Mouse (Mus musculus): Measurements from ENCODE around the gene Anapc15-ps. TPM values are rescaled to one million over a fixed set of nuclear protein-coding genes. Genes with fewer than 3 reads are reported as not detected.
A peak's percentile ranks its signal among the peaks of the same experiment; 100 is the strongest.

Anapc15-ps gene
- polyA plus RNA-seq, 1 experiment from 2014 or later: not detected

GRCm38 (mm10) chr10:95667371-95668030 is 5.8 kb downstream of the Anapc15-ps start:
- no peak overlapping the region for H3K27ac ChIP-seq (replicated peaks in 1 of 2; ENCODE audit: control insufficient read depth in 1 of 2, insufficient read depth in 1 of 2, low read depth in 2 of 2, low read length in 2 of 2)
- ATAC-seq (ENCODE audit: insufficient number of reproducible peaks, insufficient read depth, low FRiP score, low read depth): no peak
- no peak overlapping the region for H3K4me3 ChIP-seq (ENCODE audit: control insufficient read depth in 1 of 2, insufficient read depth in 1 of 2, low read depth in 1 of 2, low read length in 2 of 2)
- H3K9me3 ChIP-seq (ENCODE audit: control insufficient read depth, low read length): no peaks in the 10 kb centered on the region
- no peak overlapping the region for H3K9ac ChIP-seq (ENCODE audit: low read length)
- H3K4me2 ChIP-seq (ENCODE audit: low read length): no peak overlapping the region
- 53% methylated on average over 3 of the region's 3 CpGs for WGBS
- no peaks in the 10 kb centered on the region for H3K27me3 ChIP-seq (ENCODE audit: control insufficient read depth, insufficient read depth, low read length)
- H3K36me3 ChIP-seq (ENCODE audit: control insufficient read depth, insufficient read depth, low read length): no peaks in the 10 kb centered on the region
- H3K4me1 ChIP-seq (ENCODE audit: control insufficient read depth in 2 of 2, insufficient read depth in 2 of 2, low read length in 2 of 2): peaks cover 0 to 2% of the 10 kb centered on the region in 2 experiments; a peak in 1 of 4 replicates

- H3K9ac ChIP-seq (ENCODE audit: low read length): no peak overlapping the region
- 71% methylated on average over 2 of the region's 2 CpGs for WGBS
- no peak overlapping the region for H3K4me3 ChIP-seq (ENCODE audit: control insufficient read depth in 1 of 2, insufficient read depth in 1 of 2, low read depth in 1 of 2, low read length in 2 of 2)
- no peak for ATAC-seq (ENCODE audit: insufficient number of reproducible peaks, insufficient read depth, low FRiP score, low read depth)
- no peak overlapping the region for H3K27ac ChIP-seq (replicated peaks in 1 of 2; ENCODE audit: control insufficient read depth in 1 of 2, insufficient read depth in 1 of 2, low read depth in 2 of 2, low read length in 2 of 2)
- no peak overlapping the region for H3K4me2 ChIP-seq (ENCODE audit: low read length)
- no peaks in the 10 kb centered on the region for H3K27me3 ChIP-seq (ENCODE audit: control insufficient read depth, insufficient read depth, low read length)
- H3K36me3 ChIP-seq (ENCODE audit: control insufficient read depth, insufficient read depth, low read length): no peaks in the 10 kb centered on the region
- H3K9me3 ChIP-seq (ENCODE audit: control insufficient read depth, low read length): no peaks in the 10 kb centered on the region
- peaks cover 0 to 2% of the 10 kb centered on the region in 2 experiments; a peak in 1 of 4 replicates for H3K4me1 ChIP-seq (ENCODE audit: control insufficient read depth in 2 of 2, insufficient read depth in 2 of 2, low read length in 2 of 2)
Measured at GRCm38 (mm10) chr10:95666791-95667190, 6.5 kb downstream of the Anapc15-ps start.

GRCm38 (mm10) chr10:95665426-95665990 is 7.7 kb downstream of the Anapc15-ps start:
- whole genome bisulfite sequencing: 33% methylated on average over 11 of the region's 11 CpGs
- H3K4me1 ChIP-seq (ENCODE audit: control insufficient read depth in 2 of 2, insufficient read depth in 2 of 2, low read length in 2 of 2): peaks cover 0 to 2% of the 10 kb centered on the region in 2 experiments; a peak in 1 of 4 replicates
- no peak overlapping the region for H3K27ac ChIP-seq (replicated peaks in 1 of 2; ENCODE audit: control insufficient read depth in 1 of 2, insufficient read depth in 1 of 2, low read depth in 2 of 2, low read length in 2 of 2)
- no peak for ATAC-seq (ENCODE audit: insufficient number of reproducible peaks, insufficient read depth, low FRiP score, low read depth)
- no peaks in the 10 kb centered on the region for H3K36me3 ChIP-seq (ENCODE audit: control insufficient read depth, insufficient read depth, low read length)
- H3K9me3 ChIP-seq (ENCODE audit: control insufficient read depth, low read length): no peaks in the 10 kb centered on the region
- H3K27me3 ChIP-seq (ENCODE audit: control insufficient read depth, insufficient read depth, low read length): no peaks in the 10 kb centered on the region
- no peak overlapping the region for H3K4me2 ChIP-seq (ENCODE audit: low read length)
- H3K9ac ChIP-seq (ENCODE audit: low read length): no peak overlapping the region
- H3K4me3 ChIP-seq (ENCODE audit: control insufficient read depth in 1 of 2, insufficient read depth in 1 of 2, low read depth in 1 of 2, low read length in 2 of 2): no peak overlapping the region

GRCm38 (mm10) chr10:95664613-95665012 is 8.6 kb downstream of the Anapc15-ps start:
- Histone ChIP-seq H3K4me3 (ENCODE audit: control insufficient read depth in 1 of 2, insufficient read depth in 1 of 2, low read depth in 1 of 2, low read length in 2 of 2) (no peak overlapping the region), H3K27ac (replicated peaks in 1 of 2; ENCODE audit: control insufficient read depth in 1 of 2, insufficient read depth in 1 of 2, low read depth in 2 of 2, low read length in 2 of 2) (no peak overlapping the region), H3K36me3 (ENCODE audit: control insufficient read depth, insufficient read depth, low read length) (no peaks in the 10 kb centered on the region), H3K4me1 (ENCODE audit: control insufficient read depth in 2 of 2, insufficient read depth in 2 of 2, low read length in 2 of 2) (peaks cover 2 to 3% of the 10 kb centered on the region in 2 experiments; a peak in 1 of 4 replicates), H3K9me3 (ENCODE audit: control insufficient read depth, low read length) (no peaks in the 10 kb centered on the region), H3K27me3 (ENCODE audit: control insufficient read depth, insufficient read depth, low read length) (no peaks in the 10 kb centered on the region), H3K4me2 (ENCODE audit: low read length) (no peak overlapping the region), H3K9ac (ENCODE audit: low read length) (no peak overlapping the region)
- 79% methylated on average over 3 of the region's 3 CpGs for WGBS
- ATAC-seq (ENCODE audit: insufficient number of reproducible peaks, insufficient read depth, low FRiP score, low read depth): no peak

GRCm38 (mm10) chr10:95660356-95660755 is 12.9 kb downstream of the Anapc15-ps start:
- Histone ChIP-seq H3K9ac (ENCODE audit: low read length) (no peak overlapping the region), H3K27ac (replicated peaks in 1 of 2; ENCODE audit: control insufficient read depth in 1 of 2, insufficient read depth in 1 of 2, low read depth in 2 of 2, low read length in 2 of 2) (no peak overlapping the region), H3K27me3 (ENCODE audit: control insufficient read depth, insufficient read depth, low read length) (no peaks in the 10 kb centered on the region), H3K4me3 (ENCODE audit: control insufficient read depth in 1 of 2, insufficient read depth in 1 of 2, low read depth in 1 of 2, low read length in 2 of 2) (no peak overlapping the region), H3K4me1 (ENCODE audit: control insufficient read depth in 2 of 2, insufficient read depth in 2 of 2, low read length in 2 of 2) (peaks cover 0 to 3% of the 10 kb centered on the region in 2 experiments; a peak in 1 of 4 replicates), H3K9me3 (ENCODE audit: control insufficient read depth, low read length) (no peaks in the 10 kb centered on the region), H3K4me2 (ENCODE audit: low read length) (no peak overlapping the region), H3K36me3 (ENCODE audit: control insufficient read depth, insufficient read depth, low read length) (no peaks in the 10 kb centered on the region)
- no peak for ATAC-seq (ENCODE audit: insufficient number of reproducible peaks, insufficient read depth, low FRiP score, low read depth)
- 63% methylated on average over 6 of the region's 6 CpGs for WGBS

- Histone ChIP-seq H3K9me3 (ENCODE audit: control insufficient read depth, low read length) (no peaks in the 10 kb centered on the region), H3K36me3 (ENCODE audit: control insufficient read depth, insufficient read depth, low read length) (no peaks in the 10 kb centered on the region), H3K27me3 (ENCODE audit: control insufficient read depth, insufficient read depth, low read length) (no peaks in the 10 kb centered on the region), H3K4me3 (ENCODE audit: control insufficient read depth in 1 of 2, insufficient read depth in 1 of 2, low read depth in 1 of 2, low read length in 2 of 2) (no peak overlapping the region), H3K4me2 (ENCODE audit: low read length) (no peak overlapping the region), H3K4me1 (ENCODE audit: control insufficient read depth in 2 of 2, insufficient read depth in 2 of 2, low read length in 2 of 2) (peaks cover 0 to 3% of the 10 kb centered on the region in 2 experiments; a peak in 1 of 4 replicates), H3K27ac (replicated peaks in 1 of 2; ENCODE audit: control insufficient read depth in 1 of 2, insufficient read depth in 1 of 2, low read depth in 2 of 2, low read length in 2 of 2) (peak overlapping the region; percentile 2 to 7; a peak in 2 of 4 replicates), H3K9ac (ENCODE audit: low read length) (no peak overlapping the region)
- ATAC-seq (ENCODE audit: insufficient number of reproducible peaks, insufficient read depth, low FRiP score, low read depth): no peak
- 63% methylated on average over 8 of the region's 8 CpGs for WGBS
Measured at GRCm38 (mm10) chr10:95659471-95660150, 13.6 kb downstream of the Anapc15-ps start.

GRCm38 (mm10) chr10:95658836-95659343 is 14.4 kb downstream of the Anapc15-ps start:
- no peaks in the 10 kb centered on the region for H3K9me3 ChIP-seq (ENCODE audit: control insufficient read depth, low read length)
- no peaks in the 10 kb centered on the region for H3K27me3 ChIP-seq (ENCODE audit: control insufficient read depth, insufficient read depth, low read length)
- 52% methylated on average over 6 of the region's 6 CpGs for WGBS
- no peak for ATAC-seq (ENCODE audit: insufficient number of reproducible peaks, insufficient read depth, low FRiP score, low read depth)
- H3K4me2 ChIP-seq (ENCODE audit: low read length): no peak overlapping the region
- no peaks in the 10 kb centered on the region for H3K36me3 ChIP-seq (ENCODE audit: control insufficient read depth, insufficient read depth, low read length)
- peaks cover 0 to 3% of the 10 kb centered on the region in 2 experiments; a peak in 1 of 4 replicates for H3K4me1 ChIP-seq (ENCODE audit: control insufficient read depth in 2 of 2, insufficient read depth in 2 of 2, low read length in 2 of 2)
- H3K4me3 ChIP-seq (ENCODE audit: control insufficient read depth in 1 of 2, insufficient read depth in 1 of 2, low read depth in 1 of 2, low read length in 2 of 2): no peak overlapping the region
- no peak overlapping the region for H3K9ac ChIP-seq (ENCODE audit: low read length)
- no peak overlapping the region for H3K27ac ChIP-seq (replicated peaks in 1 of 2; ENCODE audit: control insufficient read depth in 1 of 2, insufficient read depth in 1 of 2, low read depth in 2 of 2, low read length in 2 of 2)

All from heart, embryonic 14.5 days (tissue).